Mouse (Mus musculus): ENCODE results near the gene Nyap2.

The Nyap2 gene

DNA sequence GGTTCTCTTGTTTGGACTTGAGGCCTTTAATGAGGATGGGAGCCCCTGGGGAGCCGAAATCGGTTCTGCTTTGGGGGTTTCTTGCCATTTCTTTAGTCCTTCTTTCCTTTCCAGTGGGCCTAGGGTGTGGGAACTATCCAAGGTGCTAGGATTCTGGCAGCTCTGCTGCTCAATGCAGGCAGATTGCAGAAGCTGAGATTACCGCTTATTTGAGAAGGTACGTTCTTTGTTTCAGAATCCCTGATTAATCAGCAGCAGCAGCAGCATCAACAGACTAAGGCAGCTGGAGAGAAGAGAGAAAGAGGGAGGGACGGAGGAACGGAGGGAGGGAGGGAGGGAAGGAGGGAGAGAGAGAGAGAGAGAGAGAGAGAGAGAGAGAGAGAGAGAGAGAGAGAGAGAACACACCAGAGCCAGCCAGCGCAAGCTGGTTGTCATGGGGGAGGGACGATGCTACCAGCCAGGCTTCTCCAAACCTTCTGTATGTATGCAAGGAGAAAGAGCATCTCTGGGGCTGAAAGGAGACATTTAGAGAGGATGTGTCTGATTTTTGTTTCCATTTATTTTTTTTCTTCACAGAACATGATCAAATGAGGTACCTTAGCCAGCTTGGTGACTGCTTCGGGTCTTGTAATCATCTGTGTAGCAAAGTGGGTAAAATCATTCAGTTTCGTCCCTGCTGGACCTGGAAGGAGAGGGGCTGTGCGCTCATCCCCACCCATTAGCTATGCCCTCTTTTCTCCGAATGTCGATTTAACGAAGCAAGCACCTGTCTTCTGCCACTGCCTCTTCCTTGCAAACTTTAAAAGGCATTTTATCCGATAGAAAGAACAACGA lies at the start of gene Nyap2:
Gene Nyap2, plus strand, starts transcription at position 120 of the 834 bp plus-strand sequence.
- in situ Hi-C loops (cut with MboI; ENCODE audit: low pct_unique_long_range_greater_than_20kb in 1 of 2, low sequenced_read_pairs in 2 of 2, unreplicated experiment in 1 of 2) = no loop called here

DNA sequence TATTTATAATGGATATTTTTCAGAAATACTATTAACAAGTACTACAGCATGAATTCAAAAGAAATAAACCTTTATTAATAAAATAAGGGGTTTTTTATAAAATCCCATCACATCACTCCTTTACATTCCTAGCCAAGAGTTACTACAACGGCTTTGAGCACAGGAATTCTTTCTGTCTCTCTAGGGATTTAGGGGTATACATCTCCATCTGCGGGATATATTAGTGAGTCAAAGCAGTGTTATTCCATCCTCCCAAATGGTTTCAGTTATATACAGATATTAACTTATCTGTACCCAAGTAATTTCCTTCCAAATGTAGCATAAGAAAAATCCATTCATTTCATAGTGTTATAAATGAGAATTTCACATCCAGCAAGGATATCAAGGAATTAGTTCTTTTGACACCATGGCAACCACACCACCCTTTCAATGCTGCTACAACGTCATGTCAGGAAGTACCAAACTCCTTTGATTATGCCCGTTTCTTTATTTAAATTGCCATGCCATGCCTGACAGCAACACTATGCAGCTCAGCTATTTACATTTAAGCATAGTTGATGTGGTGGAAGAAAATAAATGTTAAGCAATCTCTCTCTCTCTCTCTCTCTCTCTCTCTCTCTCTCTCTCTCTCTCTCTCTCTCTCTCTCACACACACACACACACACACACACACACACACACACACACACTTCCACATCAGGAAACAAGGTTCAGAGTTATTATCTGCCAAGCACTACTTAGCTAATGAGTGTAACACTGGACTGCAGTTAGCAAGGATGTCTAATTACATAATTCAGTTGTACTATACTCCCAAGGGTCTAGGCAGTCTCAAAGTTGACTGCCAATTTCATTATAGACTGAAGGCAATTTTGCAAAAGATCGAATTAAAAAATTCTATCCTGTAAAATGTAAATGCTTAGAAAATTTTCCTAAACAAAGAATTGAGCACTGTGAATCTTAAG lies 33.6 kb upstream of the Nyap2 start:
- in situ Hi-C loops (cut with MboI; ENCODE audit: low pct_unique_long_range_greater_than_20kb in 1 of 2, low sequenced_read_pairs in 2 of 2, unreplicated experiment in 1 of 2) = no loop called here

DNA sequence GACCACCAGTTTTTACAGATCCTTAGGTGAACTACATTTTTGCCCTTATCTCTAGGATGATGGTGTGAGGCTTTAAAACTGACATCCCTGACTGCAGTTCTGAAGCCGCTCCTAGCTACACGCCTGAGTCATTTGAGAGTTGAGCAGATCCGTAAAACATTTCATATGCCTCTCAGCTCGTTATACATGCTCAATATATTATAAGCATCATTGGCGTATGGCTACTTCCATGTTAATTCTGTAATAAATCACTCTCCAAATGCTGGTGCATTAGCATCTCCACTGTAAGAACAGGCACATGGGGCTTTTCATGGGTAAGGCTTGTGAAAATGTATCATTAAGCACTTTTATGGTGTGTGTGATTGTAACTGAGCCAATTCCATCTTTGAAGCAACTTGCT lies 18.4 kb upstream of the Nyap2 start:
- in situ Hi-C loops (cut with MboI; ENCODE audit: low pct_unique_long_range_greater_than_20kb in 1 of 2, low sequenced_read_pairs in 2 of 2, unreplicated experiment in 1 of 2) = no loop called here

DNA sequence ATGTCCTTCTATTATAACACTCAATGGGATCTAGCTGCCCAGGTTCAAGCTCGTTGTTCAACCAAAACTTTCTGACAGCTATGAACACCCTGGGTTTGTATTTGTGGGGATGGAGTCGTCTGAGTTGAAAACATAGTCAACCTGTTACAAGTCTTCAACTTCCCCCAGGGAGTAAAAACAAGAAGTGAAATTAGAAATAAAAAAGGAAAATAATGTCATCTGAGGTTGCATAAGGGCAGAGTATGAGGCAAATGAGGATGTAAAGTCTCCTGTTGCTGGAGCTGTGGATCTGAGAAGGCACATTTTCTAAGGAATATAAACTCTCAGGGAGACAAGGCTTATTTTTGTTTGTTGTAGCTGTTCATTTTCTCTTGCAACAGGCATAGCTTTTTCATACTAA lies 17.9 kb upstream of the Nyap2 start:
- in situ Hi-C loops (cut with MboI; ENCODE audit: low pct_unique_long_range_greater_than_20kb in 1 of 2, low sequenced_read_pairs in 2 of 2, unreplicated experiment in 1 of 2) = no loop called here

DNA sequence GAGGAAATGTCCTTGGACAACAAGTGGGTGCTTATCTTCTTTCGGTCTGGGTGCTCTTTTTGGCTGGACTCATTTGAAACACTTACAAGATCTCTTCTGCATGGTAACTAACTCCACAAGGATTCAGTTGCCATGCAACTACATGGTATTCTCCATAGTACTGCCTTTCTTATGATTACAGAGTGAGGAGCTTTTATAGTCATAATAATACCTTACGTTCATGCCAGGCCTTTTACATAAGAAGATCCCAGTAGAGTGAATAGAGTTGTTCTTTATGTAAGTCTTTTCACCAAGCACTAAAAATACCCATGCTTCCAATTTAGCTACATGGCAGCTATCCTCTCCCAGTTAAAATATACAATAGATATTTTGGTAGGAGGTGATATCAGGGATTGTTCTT lies 13.9 kb upstream of the Nyap2 start:
- in situ Hi-C loops (cut with MboI; ENCODE audit: low pct_unique_long_range_greater_than_20kb in 1 of 2, low sequenced_read_pairs in 2 of 2, unreplicated experiment in 1 of 2) = no loop called here

DNA sequence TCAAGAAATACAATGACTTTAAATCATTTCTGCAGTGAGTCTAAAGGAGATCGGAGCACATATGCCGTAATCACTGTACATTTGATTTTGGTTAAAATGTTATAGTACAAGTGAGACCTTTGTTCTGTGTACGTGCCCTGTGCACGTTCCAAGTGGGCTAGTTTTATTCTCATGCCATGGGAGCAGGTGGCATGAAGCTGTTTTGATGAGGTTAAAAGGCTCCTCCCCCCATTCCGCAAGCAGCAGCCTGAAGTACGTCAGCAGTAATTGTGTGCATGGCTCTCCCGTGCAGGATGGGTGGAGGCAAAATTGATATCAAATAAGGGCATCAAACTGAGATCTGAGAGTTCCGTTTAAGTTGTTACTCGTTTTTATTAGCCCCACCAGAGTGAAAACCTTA lies 491 bp upstream of the Nyap2 start:
- in situ Hi-C loops (cut with MboI; ENCODE audit: low pct_unique_long_range_greater_than_20kb in 1 of 2, low sequenced_read_pairs in 2 of 2, unreplicated experiment in 1 of 2) = no loop called here

DNA sequence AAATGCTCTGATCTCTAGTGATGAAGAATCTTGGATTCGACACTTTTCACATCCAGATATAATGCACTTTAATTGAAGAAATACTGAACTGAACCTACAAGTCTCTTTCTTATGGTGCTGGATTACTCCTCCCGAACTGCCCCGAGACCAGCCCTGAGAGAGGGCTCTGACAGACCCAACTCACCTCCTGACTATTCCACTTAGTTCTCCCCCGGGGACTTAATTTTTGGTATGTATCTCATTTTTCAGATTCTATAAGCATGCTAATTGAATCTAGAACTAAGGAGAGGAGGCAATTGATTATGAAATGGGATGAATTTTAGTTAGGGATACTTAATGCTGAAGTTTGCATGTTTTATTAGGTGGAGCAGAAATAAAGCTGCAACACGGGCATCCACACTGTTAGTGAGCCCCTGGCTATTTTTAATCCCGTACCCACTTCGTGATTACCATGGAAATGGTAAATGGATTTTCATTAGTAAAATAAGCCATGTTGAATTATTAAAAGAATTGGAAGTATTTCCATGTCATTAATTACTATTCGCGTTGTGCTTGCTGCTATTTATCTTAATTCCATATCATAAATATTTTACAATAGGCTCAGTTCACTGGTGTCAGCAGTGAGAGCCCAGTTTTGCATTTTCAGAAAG lies 1.0 kb downstream of the Nyap2 start:
- in situ Hi-C loops (cut with MboI; ENCODE audit: low pct_unique_long_range_greater_than_20kb in 1 of 2, low sequenced_read_pairs in 2 of 2, unreplicated experiment in 1 of 2) = no loop called here

DNA sequence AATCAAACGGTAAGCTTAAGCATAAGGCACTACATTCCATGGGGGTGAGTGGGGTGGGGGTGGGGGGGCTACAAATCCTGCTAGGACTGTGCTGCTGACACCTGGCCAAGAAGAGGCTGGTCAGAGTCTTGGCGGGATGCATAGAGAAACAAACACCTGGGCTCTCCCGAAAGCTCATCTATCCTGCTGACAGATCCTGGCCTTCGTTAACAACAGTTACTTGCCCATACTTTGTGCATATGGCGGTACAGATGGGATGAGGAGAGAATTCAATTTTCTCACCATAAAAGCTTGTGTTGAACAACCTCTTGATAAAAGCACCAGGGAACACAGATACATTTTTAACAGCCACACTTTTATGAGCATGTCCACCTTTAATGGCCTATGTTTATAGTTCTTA lies 10.7 kb downstream of the Nyap2 start:
- in situ Hi-C loops (cut with MboI; ENCODE audit: low pct_unique_long_range_greater_than_20kb in 1 of 2, low sequenced_read_pairs in 2 of 2, unreplicated experiment in 1 of 2) = no loop called here

DNA sequence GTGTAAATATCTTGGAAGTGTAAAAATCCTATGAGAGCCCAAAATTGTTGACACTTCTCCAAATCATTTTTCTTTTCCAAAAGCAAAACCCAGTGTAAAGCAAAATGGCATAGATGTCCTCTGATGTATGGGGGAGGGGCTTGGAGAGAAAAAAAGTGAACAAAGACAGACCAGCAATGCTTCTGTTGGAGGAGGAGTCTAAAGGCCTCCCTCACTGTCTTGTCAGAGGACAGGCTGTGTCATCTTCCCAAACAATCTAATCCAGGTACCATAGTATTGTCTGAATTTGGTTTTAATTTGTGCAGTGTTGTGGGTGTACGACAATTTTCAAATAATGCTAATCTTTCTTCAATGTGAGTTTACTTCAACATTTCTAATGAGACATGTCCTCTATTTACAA lies 13.7 kb downstream of the Nyap2 start:
- in situ Hi-C loops (cut with MboI; ENCODE audit: low pct_unique_long_range_greater_than_20kb in 1 of 2, low sequenced_read_pairs in 2 of 2, unreplicated experiment in 1 of 2) = no loop called here

DNA sequence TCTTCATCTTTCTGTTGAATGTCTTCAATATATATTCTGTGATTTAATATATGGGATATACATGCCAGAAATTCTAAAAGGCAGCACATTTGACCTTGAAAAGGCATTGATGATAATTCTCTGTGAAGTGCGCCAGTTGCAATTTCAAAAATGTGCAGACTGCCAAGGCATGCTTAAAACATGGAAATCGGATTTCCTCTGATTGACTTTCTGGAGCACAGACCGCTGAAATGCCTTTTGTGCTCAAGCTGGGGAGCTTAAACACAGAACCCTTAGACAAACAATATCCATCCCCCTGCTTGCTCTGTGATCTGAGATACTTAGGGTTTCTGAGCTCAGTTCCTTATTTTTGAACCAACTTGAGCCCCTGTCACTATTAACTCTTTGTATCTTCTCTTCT lies 14.2 kb downstream of the Nyap2 start:
- in situ Hi-C loops (cut with MboI; ENCODE audit: low pct_unique_long_range_greater_than_20kb in 1 of 2, low sequenced_read_pairs in 2 of 2, unreplicated experiment in 1 of 2) = no loop called here

DNA sequence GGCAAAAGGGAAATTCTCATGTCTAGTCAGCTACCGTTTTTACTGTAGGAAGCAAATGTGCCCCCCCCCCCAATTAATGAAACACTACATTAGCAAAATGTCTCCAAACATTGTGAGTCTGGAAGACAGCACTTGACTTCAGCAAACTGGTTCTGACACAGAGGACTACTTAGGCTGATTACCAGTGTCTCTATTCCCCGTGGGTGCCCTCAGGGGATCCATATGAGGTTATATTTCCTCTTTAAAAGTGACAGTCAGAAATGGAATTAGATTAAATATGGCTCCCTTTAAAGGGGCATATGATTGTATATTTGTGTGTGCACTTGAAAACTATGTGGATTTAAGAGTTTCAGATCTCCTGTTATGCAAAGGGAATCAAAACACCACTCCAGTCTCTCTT lies 15.3 kb downstream of the Nyap2 start:
- in situ Hi-C loops (cut with MboI; ENCODE audit: low pct_unique_long_range_greater_than_20kb in 1 of 2, low sequenced_read_pairs in 2 of 2, unreplicated experiment in 1 of 2) = no loop called here

DNA sequence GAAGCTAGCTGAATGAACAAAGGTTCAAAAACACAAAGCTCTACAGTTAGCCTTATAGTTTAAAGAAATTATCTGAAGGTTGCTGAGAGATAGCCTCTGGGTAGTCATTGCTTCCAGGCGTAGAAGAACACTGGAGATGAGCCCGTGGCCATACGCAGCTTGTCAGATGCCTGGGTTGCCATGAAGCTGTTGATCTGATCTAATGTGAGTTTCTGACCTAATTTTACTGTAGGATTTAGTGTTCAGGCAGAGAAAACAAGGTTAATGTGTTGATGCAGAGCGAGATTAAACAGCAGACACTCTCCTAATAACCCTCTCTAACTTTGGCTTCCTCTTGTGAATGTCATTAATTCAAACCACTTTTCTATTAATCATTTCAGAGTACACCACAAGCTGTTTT lies 16.1 kb downstream of the Nyap2 start:
- in situ Hi-C loops (cut with MboI; ENCODE audit: low pct_unique_long_range_greater_than_20kb in 1 of 2, low sequenced_read_pairs in 2 of 2, unreplicated experiment in 1 of 2) = no loop called here

DNA sequence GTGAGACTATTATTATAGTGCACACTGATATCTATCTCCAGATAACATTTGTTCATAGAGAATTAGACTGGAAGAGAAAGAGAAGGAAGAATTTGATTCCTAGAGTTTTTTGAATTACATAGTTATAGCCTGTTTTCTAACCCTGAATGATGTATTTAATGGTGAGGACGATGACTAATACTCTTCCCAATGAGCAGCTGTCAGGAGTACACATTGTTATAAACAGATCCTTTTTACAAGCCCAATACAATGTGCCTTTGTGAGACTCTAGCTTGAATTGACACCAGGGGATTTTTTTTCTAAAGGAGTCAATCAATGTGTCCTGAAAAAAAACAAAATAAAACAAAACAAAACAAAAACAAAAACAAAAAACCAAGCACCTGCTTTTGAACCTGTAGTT lies 22.2 kb downstream of the Nyap2 start:
- in situ Hi-C loops (cut with MboI; ENCODE audit: low pct_unique_long_range_greater_than_20kb in 1 of 2, low sequenced_read_pairs in 2 of 2, unreplicated experiment in 1 of 2) = no loop called here

DNA sequence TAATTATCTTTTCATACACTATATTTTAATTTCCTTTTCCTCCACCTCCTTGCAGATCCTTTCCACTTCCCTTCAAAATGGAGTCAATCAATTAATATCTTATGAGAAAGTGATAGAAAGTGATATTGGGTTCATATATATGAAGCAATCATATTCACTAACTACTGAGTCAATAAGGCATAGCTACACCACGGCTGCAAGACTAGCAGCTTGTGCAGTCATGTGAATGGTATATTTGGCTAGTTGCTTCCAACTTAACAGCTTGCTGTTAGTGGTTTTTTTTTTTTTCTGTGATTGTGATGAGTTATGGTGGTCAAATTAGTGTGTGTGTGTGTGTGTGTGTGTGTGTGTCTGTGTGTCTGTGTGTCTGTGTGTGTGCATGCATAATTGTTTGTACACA lies 25.0 kb downstream of the Nyap2 start:
- in situ Hi-C loops (cut with MboI; ENCODE audit: low pct_unique_long_range_greater_than_20kb in 1 of 2, low sequenced_read_pairs in 2 of 2, unreplicated experiment in 1 of 2) = no loop called here

DNA sequence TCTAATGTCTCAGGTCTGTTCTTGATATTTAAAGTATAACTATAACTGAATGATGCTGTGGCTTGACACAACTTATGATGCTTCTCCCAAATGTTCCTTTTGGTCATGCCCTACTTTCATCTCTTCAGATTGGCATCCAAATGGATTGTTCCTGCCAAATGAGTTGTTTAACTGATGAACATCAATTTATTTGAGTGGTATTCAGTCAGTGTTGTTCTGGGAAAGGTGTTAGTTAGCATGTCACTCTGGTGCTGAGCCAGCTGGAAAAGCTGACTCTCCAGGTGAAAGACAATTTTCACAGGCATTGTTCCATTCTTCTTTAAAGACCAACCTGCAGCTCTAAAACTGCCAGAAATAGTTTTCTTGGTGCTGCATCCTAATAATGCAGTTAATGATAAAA lies 43.0 kb downstream of the Nyap2 start:
- in situ Hi-C loops (cut with MboI; ENCODE audit: low pct_unique_long_range_greater_than_20kb in 1 of 2, low sequenced_read_pairs in 2 of 2, unreplicated experiment in 1 of 2) = no loop called here

DNA sequence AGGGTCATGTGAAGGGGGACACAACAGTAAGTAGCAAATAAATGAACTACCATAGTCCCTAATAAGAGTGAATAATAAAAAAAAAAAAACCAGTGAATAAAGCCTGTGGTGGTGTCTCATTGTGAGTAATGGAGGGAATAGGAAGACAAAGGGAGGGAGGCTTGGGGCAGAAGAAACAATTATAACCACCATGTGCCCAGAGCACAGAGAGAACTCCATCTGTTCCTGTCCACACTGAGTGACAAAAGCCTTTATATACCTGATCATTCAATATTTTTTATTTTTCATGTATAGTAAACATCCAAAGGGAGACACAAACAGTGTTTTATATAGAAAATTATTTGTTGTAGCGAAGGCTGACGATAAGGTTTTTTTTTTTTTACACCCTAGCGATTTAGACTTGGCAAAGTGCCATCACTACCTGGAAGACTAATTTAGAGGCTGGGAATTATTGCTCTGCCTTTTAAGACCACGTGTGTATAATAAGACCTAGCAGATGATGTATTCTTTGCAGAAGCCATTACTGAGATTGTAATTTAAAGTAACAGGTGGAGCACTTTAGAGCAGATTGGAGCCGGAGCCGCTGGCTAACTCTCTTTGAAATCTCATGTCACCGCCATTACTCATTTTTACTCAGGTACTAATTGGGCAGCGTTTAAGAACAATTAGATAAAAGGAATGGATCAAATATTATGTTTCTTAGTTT lies 55.4 kb downstream of the Nyap2 start:
- in situ Hi-C loops (cut with MboI; ENCODE audit: low pct_unique_long_range_greater_than_20kb in 1 of 2, low sequenced_read_pairs in 2 of 2, unreplicated experiment in 1 of 2) = no loop called here

DNA sequence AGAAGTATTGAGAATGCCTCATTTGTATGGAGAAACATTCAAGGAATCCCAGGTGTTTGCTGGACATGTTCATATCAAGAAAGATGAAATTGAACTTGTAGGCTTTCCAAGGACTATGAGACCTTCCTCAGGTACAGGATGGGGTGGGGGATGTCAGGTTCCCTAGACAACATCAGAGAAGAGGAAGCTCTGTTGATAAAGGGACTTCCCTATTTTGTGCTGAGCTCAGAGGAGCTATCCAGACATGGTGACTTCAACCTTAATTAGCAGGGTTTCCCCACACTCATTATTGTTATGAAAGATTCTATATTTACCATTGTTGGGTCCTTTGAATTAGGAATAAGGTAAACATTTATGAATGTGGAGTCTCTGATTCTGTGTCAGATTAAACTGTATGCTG lies 67.1 kb downstream of the Nyap2 start:
- in situ Hi-C loops (cut with MboI; ENCODE audit: low pct_unique_long_range_greater_than_20kb in 1 of 2, low sequenced_read_pairs in 2 of 2, unreplicated experiment in 1 of 2) = no loop called here

DNA sequence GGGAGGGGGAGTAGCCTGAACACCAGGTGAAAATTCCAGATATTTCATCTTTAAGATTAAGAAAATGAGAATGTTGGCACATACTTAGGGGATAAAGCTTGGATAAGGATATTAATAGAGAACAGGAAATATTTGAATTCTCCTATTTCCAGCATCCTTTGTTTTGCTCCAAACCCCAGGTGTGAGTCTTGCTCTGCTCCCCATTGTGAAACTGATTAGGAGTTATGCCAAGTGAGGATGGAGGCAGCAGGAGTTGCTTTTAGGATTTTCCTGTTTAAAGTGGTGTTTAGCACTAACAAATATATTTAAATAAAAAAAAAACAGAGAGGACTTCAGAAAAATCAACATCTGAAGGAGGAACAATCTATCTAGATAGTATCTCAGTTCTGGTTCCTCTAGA lies 68.8 kb downstream of the Nyap2 start:
- in situ Hi-C loops (cut with MboI; ENCODE audit: low pct_unique_long_range_greater_than_20kb in 1 of 2, low sequenced_read_pairs in 2 of 2, unreplicated experiment in 1 of 2) = no loop called here

DNA sequence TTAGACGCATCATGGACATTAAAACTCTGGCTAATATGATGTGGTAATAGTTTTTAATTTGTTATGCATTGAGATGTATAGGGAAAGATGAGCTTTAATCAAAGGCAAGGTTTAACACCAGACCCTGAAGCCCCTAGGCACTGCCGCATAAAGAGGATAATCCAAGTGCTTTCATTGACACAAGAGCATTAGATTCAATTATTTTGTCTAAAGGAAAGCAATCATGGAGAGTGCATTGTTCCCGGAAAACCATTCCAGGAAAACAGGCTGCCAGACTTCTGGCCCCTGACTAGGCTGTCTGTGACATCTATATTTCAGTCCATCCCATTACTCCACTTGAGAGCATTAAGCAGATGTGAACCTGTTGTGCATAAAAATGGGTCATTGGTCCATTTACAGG lies 92.5 kb downstream of the Nyap2 start:
- in situ Hi-C loops (cut with MboI; ENCODE audit: low pct_unique_long_range_greater_than_20kb in 1 of 2, low sequenced_read_pairs in 2 of 2, unreplicated experiment in 1 of 2) = no loop called here

Data from mouse embryonic stem cell (cell line).